8 mouse cellular contexts compared by ENCODE assay signal in the genomic region with DNA sequence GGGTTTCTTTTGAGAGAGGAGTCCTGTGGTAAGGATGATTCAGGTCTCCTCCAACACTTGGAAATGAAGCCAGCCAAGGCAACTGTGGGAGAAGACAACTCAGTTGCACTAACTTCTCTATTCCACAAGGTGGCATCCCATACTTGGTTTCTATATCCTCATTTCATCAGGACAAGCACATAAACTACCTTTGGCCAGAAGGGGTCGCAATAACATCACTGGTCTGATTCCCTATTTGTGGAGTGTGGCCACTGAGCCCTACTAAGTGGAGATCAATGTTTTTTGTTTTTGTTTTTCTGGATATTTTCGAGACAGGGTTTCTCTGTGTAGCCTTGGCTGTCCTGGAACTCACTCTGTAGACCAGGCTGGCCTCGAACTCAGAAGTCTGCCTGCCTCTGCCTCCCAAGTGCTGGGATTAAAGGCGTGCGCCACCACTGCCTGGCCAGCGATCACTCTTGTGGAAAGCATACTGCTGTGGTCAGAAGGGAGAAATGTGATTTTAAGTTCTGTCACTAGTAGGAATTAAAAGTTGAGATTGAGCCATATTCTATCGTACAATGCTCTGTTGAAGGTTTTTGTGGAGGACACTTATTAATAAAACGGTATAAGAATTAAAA.
DNase-seq lines count a peak whose midpoint lies in the region; ATAC-seq lines count a peak whose summit lies in the region.
"Not testable (repeated sequence)": the region's sequence is repeated elsewhere in the genome, so short reads cannot be mapped to it uniquely, and the experiment has no call there.

No protein-coding gene starts in this region.

- WGBS in hindbrain, embryonic 11.5 days, result 69% methylated on average over 8 of the region's 8 CpGs

- not testable (repeated sequence) for H3K27me3 ChIP-seq in hindbrain, embryonic 11.5 days (ENCODE audit: control insufficient read depth, insufficient read depth, low read length)

- not testable (repeated sequence) for H3K4me1 ChIP-seq in hindbrain, embryonic 11.5 days (replicated peaks; ENCODE audit: control insufficient read depth, insufficient read depth, low read length)

- H3K4me3 ChIP-seq in hindbrain, embryonic 11.5 days (ENCODE audit: low read depth, low read length), result not testable (repeated sequence)

- H3K4me2 ChIP-seq in hindbrain, embryonic 11.5 days (replicated peaks; ENCODE audit: low read depth, low read length), result not testable (repeated sequence)

- H3K9ac ChIP-seq in hindbrain, embryonic 11.5 days (ENCODE audit: low read depth, low read length), result not testable (repeated sequence)

- DNase-seq in MN1 (ENCODE audit: low spot score), result peak; percentile 83
- peak; percentile 12 for DNase-seq in cerebellum, adult 8-10 months
- DNase-seq in frontal cortex, postnatal 14 days (ENCODE audit: low spot score in 2 of 2), result peak; percentile 14 to 16
- not testable (repeated sequence) for DNase-seq in hindbrain, embryonic 11.5 days (ENCODE audit: low spot score)
- peak; percentile 12 to 25 for DNase-seq in layer of hippocampus, adult 8-10 months (ENCODE audit: low spot score in 2 of 2)
- peak; percentile 59 to 65 for DNase-seq in lung, adult 18-20 months
- DNase-seq in ovary, adult 18-20 months (ENCODE audit: low spot score), result peak; percentile 23
- peak; percentile 14 for DNase-seq in urinary bladder, postnatal 25 days (ENCODE audit: low spot score)

- H3K27ac ChIP-seq in hindbrain, embryonic 11.5 days (ENCODE audit: low read depth, low read length), result not testable (repeated sequence)

- H3K9me3 ChIP-seq in hindbrain, embryonic 11.5 days (ENCODE audit: control insufficient read depth, low read length), result not testable (repeated sequence)

- ATAC-seq in hindbrain, embryonic 11.5 days (ENCODE audit: low FRiP score), result peak; percentile 66; the same call in 1 of the 2 replicates

- not testable (repeated sequence) for H3K36me3 ChIP-seq in hindbrain, embryonic 11.5 days (ENCODE audit: control insufficient read depth, insufficient read depth, low read length)
